Mouse (Mus musculus): Measurements from ENCODE around the gene Pgbd5. TPM values are rescaled to one million over a fixed set of nuclear protein-coding genes. Genes with fewer than 3 reads are reported as not detected.
A peak's percentile ranks its signal among the peaks of the same experiment; 100 is the strongest.

Pgbd5 gene
- total and polyA plus RNA-seq, 2 experiments from 2014 or later, result 15.9 to 74.1 TPM

DNA sequence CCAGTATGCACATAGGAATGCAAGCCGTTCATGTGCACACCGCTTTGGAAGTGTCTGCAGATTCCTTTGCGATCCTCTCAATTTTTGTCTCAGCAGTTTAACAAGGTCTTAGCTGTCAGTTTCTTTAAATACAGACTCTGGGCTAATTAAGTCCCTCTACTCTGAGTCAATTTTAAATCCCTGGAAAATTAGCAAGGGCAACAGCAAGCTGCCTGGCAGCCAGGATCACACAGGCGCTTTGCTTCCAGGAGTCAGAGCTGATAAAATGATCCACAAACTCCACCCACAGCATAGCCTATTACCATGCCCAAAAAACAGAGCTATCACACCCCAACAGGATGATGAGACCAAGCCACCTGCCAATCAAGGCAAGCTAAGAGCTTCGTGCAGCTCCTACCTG lies 65.7 kb downstream of the Pgbd5 start:
- no peak overlapping the region for H3K4me2 ChIP-seq (ENCODE audit: low read depth, low read length)
- TF ChIP-seq CTCF (IDR thresholded peaks at IDR 0.05; ENCODE audit: low read depth), result no peak
- H3K36me3 ChIP-seq (ENCODE audit: insufficient read depth, low read length), result 0 out of 2 replicates have a peak, but pooled peaks cover 11% of the 10 kb centered on the region
- H3K27me3 ChIP-seq (ENCODE audit: insufficient read depth, low read length), result no peaks in the 10 kb centered on the region
- H3K27ac ChIP-seq, result no peak overlapping the region
- H3K9me3 ChIP-seq (ENCODE audit: low read length), result no peaks in the 10 kb centered on the region
- no peak overlapping the region for H3K9ac ChIP-seq (replicated peaks; ENCODE audit: low read length)
- DNase-seq (ENCODE audit: low spot score), result no peak
- ATAC-seq, result no peak
- WGBS, result 87% methylated on average over 5 of the region's 5 CpGs
- no peaks in the 10 kb centered on the region; the same call in 1 of the 2 replicates for H3K4me1 ChIP-seq (ENCODE audit: insufficient read depth, low read length)
- no peak overlapping the region for H3K4me3 ChIP-seq (ENCODE audit: low read length)

DNA sequence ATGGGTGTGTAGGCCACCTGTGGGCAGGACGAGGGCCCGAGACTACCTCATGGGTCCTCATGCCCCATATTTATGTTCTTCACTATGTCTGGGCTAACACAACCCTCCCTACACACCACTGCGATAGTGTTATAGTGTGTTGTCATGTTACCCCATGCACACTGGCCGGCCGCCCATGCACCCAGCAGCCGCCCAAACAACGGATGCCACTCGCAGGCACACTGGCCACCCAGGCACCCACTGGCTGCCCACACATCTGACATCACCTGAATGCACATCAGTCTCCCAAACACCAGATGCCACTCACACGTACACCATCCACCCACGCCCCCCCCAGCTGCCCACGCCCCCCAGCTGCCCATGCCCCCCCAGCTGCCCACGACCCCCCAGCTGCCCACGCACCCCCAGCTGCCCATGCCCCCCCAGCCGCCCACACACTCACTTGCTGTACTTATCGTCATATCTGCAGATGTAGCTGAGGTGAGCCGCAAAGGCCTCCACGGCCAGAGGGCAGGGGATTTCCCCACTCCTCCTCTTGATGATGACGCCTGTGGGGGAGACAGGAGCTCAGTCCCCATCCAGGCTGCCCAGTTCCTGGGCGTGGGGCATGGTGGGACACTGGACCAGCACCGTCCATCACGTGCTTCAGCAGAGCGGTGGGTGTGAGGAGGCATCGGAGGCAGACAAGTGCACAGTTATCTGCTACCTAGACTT lies 67.9 kb downstream of the Pgbd5 start:
- WGBS, result 89% methylated on average over 23 of the region's 23 CpGs
- H3K27me3 ChIP-seq (ENCODE audit: insufficient read depth, low read length), result no peaks in the 10 kb centered on the region
- H3K27ac ChIP-seq, result no peak overlapping the region
- no peaks in the 10 kb centered on the region for H3K9me3 ChIP-seq (ENCODE audit: low read length)
- H3K4me2 ChIP-seq (ENCODE audit: low read depth, low read length), result no peak overlapping the region
- ATAC-seq, result no peak
- H3K9ac ChIP-seq (replicated peaks; ENCODE audit: low read length), result no peak overlapping the region
- peaks cover 18% of the 10 kb centered on the region; the same call in 1 of the 2 replicates for H3K36me3 ChIP-seq (ENCODE audit: insufficient read depth, low read length)
- H3K4me1 ChIP-seq (ENCODE audit: insufficient read depth, low read length), result no peaks in the 10 kb centered on the region; the same call in 1 of the 2 replicates
- DNase-seq (ENCODE audit: low spot score), result no peak
- H3K4me3 ChIP-seq (ENCODE audit: low read length), result no peak overlapping the region
- TF ChIP-seq CTCF (IDR thresholded peaks at IDR 0.05; ENCODE audit: low read depth), result no peak

DNA sequence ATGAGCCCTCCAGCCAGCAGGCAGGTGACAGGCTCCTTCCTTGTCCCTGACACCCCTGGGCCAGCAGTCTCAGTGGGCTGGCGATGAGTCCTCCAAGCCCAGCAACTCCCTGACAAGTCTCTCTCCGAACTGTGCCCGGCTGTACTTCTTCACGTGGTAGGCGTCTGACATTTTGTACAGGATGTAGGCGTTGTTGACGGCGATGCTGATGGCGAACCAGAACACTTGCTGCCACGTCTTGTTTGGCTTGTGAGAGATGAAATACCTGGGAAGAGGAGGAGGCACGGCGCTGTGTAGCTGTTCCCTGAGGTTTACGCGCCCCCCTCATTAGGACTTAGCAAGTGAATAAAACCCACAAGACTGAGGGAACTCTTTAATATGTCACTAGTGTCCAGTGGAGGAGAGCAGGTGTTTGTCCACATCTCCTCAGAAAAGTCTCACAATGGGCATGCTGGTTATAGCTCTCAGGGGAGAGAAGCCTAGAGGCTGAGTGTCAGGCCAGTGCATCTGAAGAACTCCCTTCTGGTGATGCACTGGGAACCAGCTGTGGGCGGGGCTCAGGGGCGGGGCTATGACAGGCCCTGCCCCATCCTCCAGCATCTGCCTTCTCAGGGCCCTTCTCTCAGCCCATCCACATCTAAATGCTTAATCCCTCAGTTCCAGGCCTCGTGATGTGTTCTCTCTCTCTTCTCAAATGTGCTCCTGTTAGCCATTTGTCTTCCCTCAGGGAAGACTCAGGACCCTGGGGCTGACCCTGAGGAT lies 68.9 kb downstream of the Pgbd5 start:
- H3K4me1 ChIP-seq (ENCODE audit: insufficient read depth, low read length), result no peaks in the 10 kb centered on the region
- no peak for TF ChIP-seq CTCF (IDR thresholded peaks at IDR 0.05; ENCODE audit: low read depth)
- ATAC-seq (no peak), DNase-seq (ENCODE audit: low spot score) (no peak)
- no peaks in the 10 kb centered on the region for H3K27me3 ChIP-seq (ENCODE audit: insufficient read depth, low read length)
- no peaks in the 10 kb centered on the region for H3K9me3 ChIP-seq (ENCODE audit: low read length)
- WGBS, result 80% methylated on average over 17 of the region's 17 CpGs
- no peak overlapping the region for H3K4me3 ChIP-seq (ENCODE audit: low read length)
- no peak overlapping the region for H3K9ac ChIP-seq (replicated peaks; ENCODE audit: low read length)
- peaks cover 18% of the 10 kb centered on the region; the same call in 1 of the 2 replicates for H3K36me3 ChIP-seq (ENCODE audit: insufficient read depth, low read length)
- no peak overlapping the region for H3K4me2 ChIP-seq (ENCODE audit: low read depth, low read length)
- H3K27ac ChIP-seq, result no peak overlapping the region

DNA sequence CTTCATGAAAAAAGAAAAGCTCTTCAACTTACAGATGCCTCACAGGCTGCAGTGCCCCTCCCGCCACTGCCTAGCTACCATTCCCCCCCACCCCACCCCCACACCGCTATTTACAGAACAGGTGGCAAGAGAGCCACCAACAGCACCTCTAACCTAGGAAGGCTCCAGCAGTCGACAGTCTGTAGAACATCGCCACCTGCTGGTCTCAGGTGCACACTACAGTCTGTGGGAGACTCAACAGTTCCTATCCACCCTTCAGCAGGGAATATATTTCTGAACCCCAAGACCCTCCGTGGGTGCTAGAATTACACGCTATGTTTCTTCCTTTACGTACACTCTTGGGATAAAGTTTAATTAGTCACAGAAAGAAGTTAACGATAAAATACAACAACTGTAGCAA lies 71.2 kb downstream of the Pgbd5 start:
- H3K36me3 ChIP-seq (ENCODE audit: insufficient read depth, low read length), result peaks cover 15% of the 10 kb centered on the region; the same call in 1 of the 2 replicates
- no peaks in the 10 kb centered on the region for H3K4me1 ChIP-seq (ENCODE audit: insufficient read depth, low read length)
- H3K4me3 ChIP-seq (ENCODE audit: low read length), result no peak overlapping the region
- 14% methylated on average over 8 of the region's 8 CpGs for WGBS
- no peaks in the 10 kb centered on the region for H3K27me3 ChIP-seq (ENCODE audit: insufficient read depth, low read length)
- no peak overlapping the region for H3K4me2 ChIP-seq (ENCODE audit: low read depth, low read length)
- H3K9ac ChIP-seq (replicated peaks; ENCODE audit: low read length), result no peak overlapping the region
- ATAC-seq (peak; percentile 80), DNase-seq (ENCODE audit: low spot score) (peak; percentile 86)
- TF ChIP-seq CTCF (IDR thresholded peaks at IDR 0.05; ENCODE audit: low read depth), result peak; percentile 91
- H3K27ac ChIP-seq, result no peak overlapping the region
- no peaks in the 10 kb centered on the region for H3K9me3 ChIP-seq (ENCODE audit: low read length)

DNA sequence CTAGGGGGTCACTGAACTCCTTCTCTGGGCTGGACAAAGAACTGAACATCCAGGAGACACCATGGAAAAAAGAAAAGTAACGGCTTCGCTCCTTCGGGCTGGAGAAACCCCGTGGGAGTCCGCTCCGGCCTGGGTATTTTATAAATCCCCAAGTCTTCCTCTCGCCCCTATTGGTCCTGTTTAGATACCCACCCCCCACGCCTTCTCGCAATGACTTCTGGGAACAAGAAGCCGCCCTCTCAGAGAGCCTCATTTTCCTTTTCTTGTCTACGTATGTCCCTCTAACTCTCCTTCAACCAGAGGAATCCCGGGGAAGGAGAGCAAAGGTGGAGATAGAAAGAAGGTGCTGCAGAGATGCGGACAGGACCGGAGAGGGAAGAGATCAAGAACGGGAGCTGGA lies 76.1 kb downstream of the Pgbd5 start:
- 95% methylated on average over 15 of the region's 15 CpGs for WGBS
- TF ChIP-seq CTCF (IDR thresholded peaks at IDR 0.05; ENCODE audit: low read depth), result no peak
- ATAC-seq (no peak), DNase-seq (ENCODE audit: low spot score) (no peak)
- H3K4me1 ChIP-seq (ENCODE audit: insufficient read depth, low read length), result no peaks in the 10 kb centered on the region
- no peak overlapping the region for H3K27ac ChIP-seq
- H3K9ac ChIP-seq (replicated peaks; ENCODE audit: low read length), result no peak overlapping the region
- H3K36me3 ChIP-seq (ENCODE audit: insufficient read depth, low read length), result peaks cover 7% of the 10 kb centered on the region; the same call in 1 of the 2 replicates
- H3K27me3 ChIP-seq (ENCODE audit: insufficient read depth, low read length), result no peaks in the 10 kb centered on the region
- no peak overlapping the region for H3K4me2 ChIP-seq (ENCODE audit: low read depth, low read length)
- no peak overlapping the region for H3K4me3 ChIP-seq (ENCODE audit: low read length)
- H3K9me3 ChIP-seq (ENCODE audit: low read length), result no peaks in the 10 kb centered on the region

DNA sequence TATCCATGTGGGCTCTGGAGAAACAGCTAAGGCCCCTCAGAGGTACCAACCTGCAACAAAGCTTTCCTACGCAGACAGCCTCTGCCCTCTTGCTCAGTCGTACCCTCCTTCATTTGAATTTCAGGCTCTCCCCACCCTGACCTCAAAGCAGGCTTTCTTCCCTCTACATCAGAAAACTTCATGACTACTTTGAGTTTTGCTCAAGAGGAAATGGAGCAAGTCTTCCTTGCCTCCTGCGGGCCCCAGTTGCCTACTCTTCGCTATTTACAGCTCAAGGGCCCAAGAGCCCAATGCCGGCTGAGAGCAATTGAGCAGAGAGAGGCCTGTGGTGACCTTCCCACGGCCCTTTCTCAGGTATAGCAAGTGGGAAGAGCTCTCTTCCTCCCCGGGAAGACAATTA lies 76.9 kb downstream of the Pgbd5 start:
- no peak for TF ChIP-seq CTCF (IDR thresholded peaks at IDR 0.05; ENCODE audit: low read depth)
- Histone ChIP-seq H3K36me3 (ENCODE audit: insufficient read depth, low read length) (peaks cover 7% of the 10 kb centered on the region; the same call in 1 of the 2 replicates), H3K9ac (replicated peaks; ENCODE audit: low read length) (no peak overlapping the region), H3K9me3 (ENCODE audit: low read length) (no peaks in the 10 kb centered on the region), H3K27ac (no peak overlapping the region), H3K4me3 (ENCODE audit: low read length) (no peak overlapping the region), H3K4me1 (ENCODE audit: insufficient read depth, low read length) (no peaks in the 10 kb centered on the region), H3K4me2 (ENCODE audit: low read depth, low read length) (no peak overlapping the region), H3K27me3 (ENCODE audit: insufficient read depth, low read length) (no peaks in the 10 kb centered on the region)
- no peak for DNase-seq (ENCODE audit: low spot score)
- no peak for ATAC-seq
- WGBS, result 81% methylated on average over 7 of the region's 7 CpGs
